In the genomic region with DNA sequence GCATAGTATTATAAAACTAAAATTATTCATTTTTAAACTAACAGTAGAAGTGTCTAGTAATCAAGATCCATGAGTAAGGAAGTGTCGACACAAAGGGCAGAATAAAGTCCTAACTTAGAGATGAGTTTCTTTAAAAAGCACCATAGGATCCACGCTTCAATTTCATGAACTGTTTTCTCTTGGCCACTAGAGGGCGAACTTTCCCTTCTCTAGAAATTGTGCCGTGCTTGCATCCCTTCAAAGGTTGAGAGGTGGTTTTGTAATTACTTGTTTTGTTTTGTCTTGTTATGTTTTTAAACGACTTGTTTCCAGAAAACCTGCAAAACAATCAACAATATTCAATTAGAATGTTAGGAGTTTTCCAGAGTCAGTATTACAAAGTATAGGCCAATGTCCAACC, we compare ENCODE assay signal across 8 mouse cellular contexts.
DNase-seq lines count a peak whose midpoint lies in the region; ATAC-seq and TF ChIP-seq lines count a peak whose summit lies in the region.

No protein-coding gene starts in this region.

- no peak overlapping the region for H3K4me3 ChIP-seq in forebrain, embryonic 14.5 days (ENCODE audit: low read depth, low read length)
- no peak overlapping the region for H3K4me3 ChIP-seq in forebrain, embryonic 11.5 days (ENCODE audit: low read depth, low read length)
- no peak overlapping the region for H3K4me3 ChIP-seq in liver, embryonic 14.5 days (ENCODE audit: insufficient read depth in 1 of 2, low read depth in 2 of 2, low read length in 2 of 2)
- H3K4me3 ChIP-seq in embryonic fibroblast, embryonic 13.5 days (ENCODE audit: insufficient read depth, low read length), result no peak overlapping the region

- no peaks in the 10 kb centered on the region for H3K9me3 ChIP-seq in forebrain, embryonic 14.5 days (replicated peaks; ENCODE audit: control insufficient read depth, low read length)
- H3K9me3 ChIP-seq in forebrain, embryonic 11.5 days (ENCODE audit: control insufficient read depth, low read length), result no peaks in the 10 kb centered on the region
- no peaks in the 10 kb centered on the region for H3K9me3 ChIP-seq in liver, embryonic 14.5 days (ENCODE audit: control insufficient read depth, low read length)

- no peaks in the 10 kb centered on the region for H3K27me3 ChIP-seq in forebrain, embryonic 14.5 days (replicated peaks; ENCODE audit: control insufficient read depth, insufficient read depth, low read length)
- no peaks in the 10 kb centered on the region for H3K27me3 ChIP-seq in forebrain, embryonic 11.5 days (ENCODE audit: control insufficient read depth, insufficient read depth, low read length)
- no peaks in the 10 kb centered on the region for H3K27me3 ChIP-seq in liver, embryonic 14.5 days (ENCODE audit: control insufficient read depth, insufficient read depth, low read length)

- WGBS in forebrain, embryonic 14.5 days, result 2% methylated on average over 5 of the region's 5 CpGs
- 3% methylated on average over 5 of the region's 5 CpGs for WGBS in forebrain, embryonic 11.5 days
- WGBS in liver, embryonic 14.5 days (ENCODE audit: insufficient replicate concordance), result 6% methylated on average over 5 of the region's 5 CpGs

- no peak overlapping the region for H3K4me2 ChIP-seq in forebrain, embryonic 14.5 days (ENCODE audit: low read length)
- no peak overlapping the region for H3K4me2 ChIP-seq in forebrain, embryonic 11.5 days (ENCODE audit: low read depth, low read length, severe bottlenecking)
- H3K4me2 ChIP-seq in liver, embryonic 14.5 days (ENCODE audit: low read depth), result no peak overlapping the region

- H3K4me1 ChIP-seq in forebrain, embryonic 14.5 days (ENCODE audit: control insufficient read depth, insufficient read depth, low read length), result no peaks in the 10 kb centered on the region
- 0 out of 2 replicates have a peak, but pooled peaks cover 4% of the 10 kb centered on the region for H3K4me1 ChIP-seq in forebrain, embryonic 11.5 days (replicated peaks; ENCODE audit: control insufficient read depth, insufficient read depth, low read length)
- no peaks in the 10 kb centered on the region for H3K4me1 ChIP-seq in liver, embryonic 14.5 days (replicated peaks; ENCODE audit: control insufficient read depth in 2 of 2, insufficient read depth in 2 of 2, low read length in 1 of 2)
- H3K4me1 ChIP-seq in embryonic fibroblast, embryonic 13.5 days (ENCODE audit: control insufficient read depth, insufficient read depth, low read length), result peaks cover 7% of the 10 kb centered on the region

- TF ChIP-seq EP300 in liver, embryonic 14.5 days (IDR thresholded peaks at IDR 0.05; ENCODE audit: low read depth), result no peak

- TF ChIP-seq CTCF in liver, embryonic 14.5 days (IDR thresholded peaks at IDR 0.05; ENCODE audit: low read depth), result peak; percentile 63; the same call in 1 of the 2 replicates
- TF ChIP-seq CTCF in embryonic fibroblast, embryonic 13.5 days (IDR thresholded peaks at IDR 0.05; ENCODE audit: borderline replicate concordance, insufficient read depth, low read length), result 0 out of 2 replicates have a peak, but pooled peaks have one; percentile 14

- H3K36me3 ChIP-seq in forebrain, embryonic 14.5 days (ENCODE audit: control insufficient read depth, insufficient read depth, low read length), result no peaks in the 10 kb centered on the region
- H3K36me3 ChIP-seq in forebrain, embryonic 11.5 days (ENCODE audit: control insufficient read depth, insufficient read depth, low read length), result no peaks in the 10 kb centered on the region
- H3K36me3 ChIP-seq in liver, embryonic 14.5 days (replicated peaks; ENCODE audit: control insufficient read depth, insufficient read depth, low read depth), result no peaks in the 10 kb centered on the region

- peak; percentile 85 for DNase-seq in forebrain, embryonic 14.5 days (ENCODE audit: low spot score)
- DNase-seq in forebrain, embryonic 11.5 days (ENCODE audit: low spot score), result no peak
- no peak for DNase-seq in liver, embryonic 14.5 days (ENCODE audit: low read depth in 3 of 3, low spot score in 3 of 3)
- DNase-seq in liver (no peak), MN1 (ENCODE audit: low spot score) (peak; percentile 71)
- DNase-seq in urinary bladder, adult 2 months (ENCODE audit: low spot score), result no peak
- DNase-seq in urinary bladder, postnatal 36 days (ENCODE audit: low spot score in 2 of 2), result no peak

- H3K27ac ChIP-seq in forebrain, embryonic 14.5 days (ENCODE audit: low read depth, low read length), result no peak overlapping the region
- H3K27ac ChIP-seq in forebrain, embryonic 11.5 days (ENCODE audit: low read depth, low read length), result no peak overlapping the region
- H3K27ac ChIP-seq in liver, embryonic 14.5 days, result no peak overlapping the region
- H3K27ac ChIP-seq in embryonic fibroblast, embryonic 13.5 days (ENCODE audit: insufficient read depth, low read length), result no peak overlapping the region

- no peak; the same call in 1 of the 2 replicates for ATAC-seq in forebrain, embryonic 14.5 days
- no peak for ATAC-seq in forebrain, embryonic 11.5 days (replicated peaks; ENCODE audit: low FRiP score)
- ATAC-seq in liver, embryonic 14.5 days (ENCODE audit: insufficient read depth), result no peak

- TF ChIP-seq POLR2A in embryonic fibroblast, embryonic 13.5 days (IDR thresholded peaks at IDR 0.05; ENCODE audit: low read depth, low read length), result no peak

- no peak overlapping the region for H3K9ac ChIP-seq in forebrain, embryonic 14.5 days (ENCODE audit: low read length)
- no peak overlapping the region for H3K9ac ChIP-seq in forebrain, embryonic 11.5 days (ENCODE audit: low read length)
- H3K9ac ChIP-seq in liver, embryonic 14.5 days (replicated peaks), result no peak overlapping the region

Comparison
In these comparisons a context has a peak if more than half of its experiments do, and no peak if none do; other contexts are left out.
1. DNase-seq: peak in forebrain, embryonic 14.5 days (single experiment) and MN1 (single experiment); none in forebrain, embryonic 11.5 days (single experiment), liver, embryonic 14.5 days (0 of 3), liver (single experiment), urinary bladder, adult 2 months (single experiment) and urinary bladder, postnatal 36 days (0 of 2).